Mouse (Mus musculus) heart, postnatal 14 days (tissue): ENCODE results near the gene Gm20388. TPM values are rescaled to one million over a fixed set of nuclear protein-coding genes. Genes with fewer than 3 reads are reported as not detected.
"Not testable (repeated sequence)": the region's sequence is repeated elsewhere in the genome, so short reads cannot be mapped to it uniquely, and the experiment has no call there.

Experiments
- DNase-seq, 2 experiments: peaks; one replicate each; pipeline ENCODE4 v3.0.0; 2021 to 2022
- intact Hi-C: fragments of 180-260 bp; cut with DNase I; formaldehyde crosslinking; loops from one replicate; pipeline ENCODE4 v1.15.1; 2025
- total RNA-seq, 2 experiments: library from RNA; stranded (reverse); gene quantifications; 2 replicates each; pipeline ENCODE4 v1.2.3; 2021

Gm20388 gene
- total RNA-seq, 2 experiments from 2014 or later = 0.24 TPM; not detected in 1

- intact Hi-C loops = no loop called here
- DNase-seq = no peak
These were observed 3543.9 kb downstream of the Gm20388 start for GRCm38 (mm10) chr8:123454559-123454958.

GRCm38 (mm10) chr8:123463651-123464050, 3553.0 kb downstream of the Gm20388 start:
- no peak for DNase-seq
- intact Hi-C loops = no loop called here

DNA sequence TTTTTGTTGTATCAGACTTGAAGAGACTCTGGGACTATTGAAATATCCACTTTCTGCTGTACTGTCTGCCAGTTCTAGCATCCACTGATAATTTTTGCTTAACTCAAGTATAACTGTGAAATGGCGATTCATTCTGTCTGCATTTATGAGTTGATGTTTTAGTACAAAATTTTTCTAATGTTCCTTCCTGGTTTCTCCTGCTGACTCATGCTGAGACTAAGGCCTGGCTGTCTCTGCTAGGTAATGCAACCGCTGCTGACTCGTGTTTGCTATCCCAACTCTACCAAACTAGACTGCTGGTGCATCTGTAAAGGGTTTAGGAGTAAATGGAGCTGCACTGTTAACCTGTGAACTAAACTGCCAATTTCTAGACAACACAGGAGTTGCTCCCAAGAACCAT, 3556.8 kb downstream of the Gm20388 start:
- no peak for DNase-seq
- intact Hi-C loops = no loop called here

- intact Hi-C loops, DNase-seq: not testable (repeated sequence)
These were observed 3562.3 kb downstream of the Gm20388 start for GRCm38 (mm10) chr8:123472991-123473390.

- DNase-seq, intact Hi-C loops: not testable (repeated sequence)
These were observed 3563.9 kb downstream of the Gm20388 start for GRCm38 (mm10) chr8:123474549-123474948.

- intact Hi-C loops = no loop called here
- peak in 1 of 2 experiments; percentile 10 for DNase-seq
These were observed 3566.5 kb downstream of the Gm20388 start for GRCm38 (mm10) chr8:123476911-123477736.

DNA sequence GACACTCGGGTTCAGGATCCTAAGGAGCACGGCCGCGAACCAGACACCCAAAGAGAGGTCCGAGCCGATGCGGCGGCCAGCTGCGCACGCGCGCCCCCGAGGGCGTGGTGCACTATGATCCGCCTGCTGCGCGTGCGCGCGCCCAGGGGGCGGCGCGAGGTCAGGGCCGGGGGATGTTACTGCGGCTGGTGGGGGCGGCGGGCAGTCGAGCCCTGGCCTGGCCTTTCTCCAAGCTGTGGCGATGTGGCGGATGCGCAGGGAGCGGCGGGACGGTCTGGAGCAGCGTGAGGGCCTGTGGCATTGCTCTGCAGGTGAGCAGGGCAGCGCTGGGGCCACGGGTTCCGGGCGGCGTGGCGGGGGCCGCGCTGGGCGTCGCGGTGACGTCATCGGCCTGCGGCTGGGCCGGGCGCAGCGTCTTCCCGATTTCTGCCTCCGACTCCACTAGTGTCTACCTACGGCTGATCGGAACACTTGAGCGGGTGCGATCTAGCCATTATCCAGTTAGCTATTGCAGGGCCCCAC, 3567.2 kb downstream of the Gm20388 start, which contains the start of gene Afg3l1:
Gene Afg3l1, plus strand, starts transcription at position 167 of the 522 bp plus-strand sequence.
- peak; percentile 95 to 97 for DNase-seq
- intact Hi-C loops = no loop called here

DNA sequence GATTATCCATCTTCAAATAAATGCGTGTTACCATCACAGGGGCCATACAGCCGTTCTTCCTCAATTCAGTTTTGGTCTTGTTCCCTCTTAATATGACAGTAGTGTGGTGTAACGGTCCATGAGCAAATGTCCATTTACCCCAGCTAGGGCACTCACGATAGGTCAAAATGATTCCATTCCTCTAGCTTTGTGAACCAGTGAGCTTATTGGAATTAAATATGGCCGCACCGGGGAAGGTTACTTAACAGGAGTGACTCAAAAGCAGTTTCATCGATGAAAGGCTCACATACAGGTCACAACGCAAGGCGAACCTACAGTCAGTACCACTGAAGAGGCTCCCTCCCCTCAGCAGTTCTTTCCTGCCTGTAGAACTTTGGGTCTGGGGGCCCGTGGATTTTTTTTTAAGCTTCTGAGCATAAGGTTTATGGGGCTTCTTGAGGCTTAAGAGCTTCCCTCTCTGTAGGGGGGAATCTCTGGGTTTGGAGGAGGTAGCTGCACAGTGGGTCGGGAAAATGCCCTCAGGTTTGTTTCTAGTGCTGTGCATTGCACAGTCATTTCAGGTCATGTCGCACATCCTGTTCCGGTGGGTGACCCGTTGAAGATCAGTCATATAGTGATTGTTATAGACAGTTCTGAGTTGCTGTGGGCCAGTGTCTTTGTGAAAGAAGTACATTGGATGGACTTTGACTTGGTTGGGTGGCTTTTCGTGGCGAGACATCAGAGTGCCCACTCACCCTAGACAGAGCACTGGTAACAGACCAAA, 3568.0 kb downstream of the Gm20388 start:
- DNase-seq = no peak
- intact Hi-C loops = no loop called here

DNA sequence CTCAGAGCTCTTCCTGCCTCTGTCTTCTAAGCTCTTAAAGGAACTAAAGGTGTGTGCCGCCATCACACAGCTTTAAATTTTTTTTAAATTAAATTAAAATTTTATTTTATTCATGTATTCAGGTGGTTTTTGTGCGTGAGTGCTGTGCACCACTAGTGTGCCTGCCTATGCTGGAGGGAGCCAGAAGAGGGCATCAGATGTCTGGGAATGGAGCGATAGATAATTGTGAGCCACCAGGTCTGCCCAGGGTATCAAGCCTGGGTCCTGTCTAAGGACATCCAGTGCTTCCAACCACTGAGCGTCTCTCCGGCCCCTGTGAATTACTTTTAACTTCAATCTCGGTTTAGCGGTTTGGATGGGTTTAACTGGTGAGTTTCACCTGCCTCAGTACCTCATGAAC, 3572.0 kb downstream of the Gm20388 start:
- no peak for DNase-seq
- intact Hi-C loops = no loop called here

DNA sequence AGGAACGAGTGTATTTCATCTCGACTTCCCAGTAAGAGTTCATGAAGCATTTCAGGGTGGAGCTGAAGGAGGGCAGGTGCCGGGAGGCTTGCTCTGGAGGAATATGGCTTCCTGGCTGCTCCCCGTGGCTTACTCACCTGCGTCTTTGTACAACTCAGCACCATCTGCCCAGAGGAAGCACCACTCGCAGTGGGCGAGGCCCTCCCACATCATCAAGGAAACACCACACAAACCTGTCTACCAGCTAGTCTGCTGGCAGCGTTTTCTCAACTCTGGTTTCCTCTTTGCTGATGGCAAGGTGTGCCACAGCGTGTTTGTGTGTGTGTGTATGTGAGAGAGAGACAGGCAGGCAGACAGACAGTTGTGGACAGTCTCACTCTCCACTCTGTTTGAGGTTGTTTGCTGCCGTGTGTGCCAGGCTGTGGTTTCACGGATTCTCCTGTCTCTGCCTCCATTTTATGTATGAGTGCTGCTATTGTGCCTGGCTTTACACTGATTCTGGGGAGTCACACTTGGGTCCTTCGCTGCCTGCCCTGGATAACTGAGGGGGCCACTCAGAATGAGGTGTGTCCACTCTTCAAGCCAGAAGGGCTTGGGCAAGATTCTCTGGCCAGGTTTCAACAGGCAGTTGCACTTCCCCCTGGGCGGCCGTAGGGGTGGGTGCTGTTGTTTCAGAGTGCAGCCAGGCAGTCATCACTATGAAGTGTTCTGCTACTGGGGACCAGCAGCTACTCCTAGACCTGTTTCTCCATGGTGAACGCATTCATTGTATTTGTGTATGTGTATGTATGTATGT, 3580.8 kb downstream of the Gm20388 start:
- DNase-seq = no peak
- intact Hi-C loops = no loop called here

GRCm38 (mm10) chr8:123492898-123493297, 3582.3 kb downstream of the Gm20388 start:
- intact Hi-C loops = no loop called here
- DNase-seq = no peak

DNA sequence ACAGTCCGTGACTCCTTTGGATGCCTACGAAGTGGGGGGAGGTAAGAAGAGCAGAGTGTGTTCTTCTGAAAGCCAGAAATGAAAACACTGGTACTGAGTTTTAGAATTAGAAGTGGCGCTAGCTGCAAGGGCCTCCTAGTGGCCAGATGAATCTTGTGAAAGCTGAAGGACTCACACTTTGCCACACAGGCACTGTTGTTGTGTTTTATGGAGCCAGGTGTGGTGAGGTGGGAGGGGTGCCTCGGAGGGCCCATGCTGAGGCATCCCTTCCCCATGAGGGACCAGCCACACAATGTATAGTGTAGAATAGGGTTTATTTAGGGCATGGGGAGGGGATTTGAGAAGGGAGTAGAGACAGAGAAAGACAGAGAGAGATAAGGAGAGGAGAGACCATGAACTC, 3587.1 kb downstream of the Gm20388 start:
- no peak for DNase-seq
- intact Hi-C loops = no loop called here

DNA sequence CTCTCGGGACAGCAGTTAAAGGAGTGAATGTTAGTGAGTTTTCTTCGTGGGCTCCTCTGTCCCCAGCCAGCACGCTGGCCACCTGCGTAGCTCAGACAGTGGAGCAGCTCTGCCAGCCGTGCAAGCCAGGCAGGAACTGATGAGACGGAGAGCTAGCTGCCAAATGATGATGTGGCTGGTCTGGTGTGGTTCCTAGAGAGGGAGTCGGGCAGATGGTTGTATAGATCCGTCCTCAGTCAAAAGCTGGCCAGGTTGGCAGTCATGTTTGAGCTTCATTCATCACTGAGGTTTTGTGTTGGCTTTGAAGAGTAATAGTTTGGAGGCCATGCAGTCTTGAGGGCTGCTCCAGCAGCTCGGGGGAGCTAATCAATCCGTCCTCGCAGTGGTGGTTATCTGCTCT, 3588.3 kb downstream of the Gm20388 start:
- intact Hi-C loops = no loop called here
- no peak for DNase-seq

- intact Hi-C loops = no loop called here
- no peak for DNase-seq
These were observed 3588.9 kb downstream of the Gm20388 start for GRCm38 (mm10) chr8:123499556-123499955.

DNA sequence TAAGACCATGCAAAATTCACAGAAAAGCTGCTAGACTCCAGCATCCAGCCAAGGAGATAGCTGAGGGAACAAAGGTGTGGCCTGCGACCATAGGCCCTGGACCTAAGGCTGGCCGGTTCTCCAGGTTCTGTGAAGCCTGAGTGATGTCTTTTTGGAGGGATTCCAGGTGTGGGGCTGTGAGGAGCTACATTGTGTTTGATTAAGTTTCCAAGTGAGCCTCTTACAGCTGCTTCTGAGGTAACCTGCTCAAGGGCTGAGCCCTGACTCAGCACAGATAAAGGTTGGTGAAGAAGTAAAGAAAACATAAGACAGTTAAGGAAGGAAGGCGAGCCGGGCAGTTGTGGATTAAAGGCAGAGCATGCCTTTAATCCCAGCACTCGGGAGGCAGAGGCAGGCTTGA, 3591.6 kb downstream of the Gm20388 start:
- intact Hi-C loops = no loop called here
- DNase-seq = no peak

DNA sequence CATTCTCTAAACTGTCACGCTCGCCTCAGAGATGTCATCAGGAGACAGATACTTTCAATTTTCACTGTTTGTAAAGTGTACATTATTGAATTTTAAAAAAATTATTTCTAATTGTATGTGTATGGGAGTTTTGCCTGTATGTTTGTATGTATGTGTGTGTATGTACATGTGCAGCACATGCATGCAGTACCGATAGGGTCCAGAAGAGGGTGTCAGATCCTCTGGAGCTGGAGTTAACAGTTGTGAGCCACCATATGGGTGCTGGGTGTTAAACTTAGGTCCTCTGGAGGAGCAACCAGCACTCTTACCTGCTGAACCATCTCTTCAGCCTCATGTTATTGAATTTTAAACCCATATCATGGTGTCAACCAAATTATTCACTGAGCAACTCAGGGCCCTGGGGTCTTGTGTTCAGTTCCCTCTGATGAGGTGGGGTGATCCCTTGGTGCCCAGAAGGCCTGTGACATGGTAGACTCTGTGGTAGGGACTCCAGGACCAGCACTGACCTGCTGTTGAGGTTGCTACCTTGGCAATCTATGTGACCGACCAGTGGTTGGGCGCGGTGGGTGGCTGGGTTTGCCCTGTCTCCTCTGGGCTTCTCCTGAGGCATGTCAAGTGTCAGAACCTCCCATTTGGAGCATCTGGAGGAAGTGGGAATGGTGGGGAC, 3593.3 kb downstream of the Gm20388 start:
- intact Hi-C loops = no loop called here
- DNase-seq = no peak

DNA sequence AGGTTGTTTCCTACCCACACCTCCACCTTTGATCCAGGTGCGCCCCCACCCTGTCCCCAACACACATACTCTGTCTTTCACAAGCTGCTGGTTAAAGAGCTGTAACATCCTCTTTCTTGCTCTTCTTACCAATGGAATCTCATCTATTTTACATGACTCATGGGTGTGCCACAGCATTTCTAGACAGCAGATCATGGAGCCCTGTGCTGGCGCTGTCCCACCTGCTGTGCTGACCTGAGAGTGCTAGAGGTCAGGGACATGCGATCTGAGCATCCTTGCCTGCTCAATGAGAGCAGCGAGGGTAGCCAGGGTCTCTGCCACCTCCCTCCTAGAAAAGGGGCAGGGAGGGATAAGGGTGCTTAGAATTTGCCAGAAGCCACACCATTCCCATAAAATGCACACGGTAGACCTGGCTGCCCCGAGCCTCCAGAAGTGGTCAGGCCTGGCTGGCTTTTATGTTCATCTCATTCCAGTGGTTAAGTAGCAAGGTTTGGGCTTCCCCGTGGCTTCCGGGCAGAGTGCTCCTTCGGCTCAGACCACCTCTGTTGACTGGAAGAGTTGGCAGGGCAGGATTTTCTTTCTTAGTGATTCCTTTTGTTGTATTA, 3594.1 kb downstream of the Gm20388 start:
- intact Hi-C loops = no loop called here
- no peak for DNase-seq

- DNase-seq = no peak
These were observed 3594.6 kb downstream of the Gm20388 start for GRCm38 (mm10) chr8:123505267-123505666.

GRCm38 (mm10) chr8:123505695-123506094, 3595.1 kb downstream of the Gm20388 start:
- DNase-seq = no peak
- intact Hi-C loops = no loop called here

More at GRCm38 (mm10) chr8:123505267-123505666, 3594.6 kb downstream of the Gm20388 start:
- intact Hi-C loops = no loop called here

GRCm38 (mm10) chr8:123507153-123507552, 3596.5 kb downstream of the Gm20388 start:
- no peak for DNase-seq
- intact Hi-C loops = no loop called here
